Mouse (Mus musculus): ENCODE data around the gene Dlgap3. TPM values are rescaled to one million over a fixed set of nuclear protein-coding genes. Genes with fewer than 3 reads are reported as not detected.
A peak's percentile ranks its signal among the peaks of the same experiment; 100 is the strongest.

Gene Dlgap3
- polyA plus RNA-seq, 1 experiment, result 42.7 TPM

DNA sequence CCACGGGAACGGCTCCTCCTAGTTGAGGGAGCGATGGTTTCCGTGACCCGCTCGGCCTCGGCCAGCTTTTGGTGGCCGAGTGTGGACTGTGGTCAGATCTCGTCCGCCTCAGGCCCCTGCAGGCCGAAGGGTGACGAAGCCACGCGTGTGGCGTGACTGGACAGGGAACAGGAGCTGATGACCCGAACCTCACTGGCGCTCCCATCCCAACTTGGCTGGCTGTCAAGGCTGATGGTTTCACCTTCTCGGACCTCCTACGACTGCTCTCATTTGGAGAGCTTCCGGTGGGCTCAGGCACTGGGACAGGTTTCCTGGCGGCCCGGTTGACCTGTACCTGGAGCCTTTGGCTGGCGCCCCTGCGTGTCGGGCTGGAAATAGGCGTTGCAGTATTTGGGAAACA lies 74.9 kb downstream of the Dlgap3 start:
- DNase-seq (ENCODE audit: low read depth), result no peak
- TF ChIP-seq POLR2A (IDR thresholded peaks at IDR 0.05; ENCODE audit: borderline replicate concordance, extremely low read depth, insufficient read depth, insufficient read length, poor library complexity, severe bottlenecking) (no peak), CTCF (IDR thresholded peaks at IDR 0.05; ENCODE audit: borderline replicate concordance, extremely low read depth, insufficient read depth, insufficient read length) (no peak)

- peak; percentile 95 for DNase-seq (ENCODE audit: low read depth)
- no peak for TF ChIP-seq POLR2A (IDR thresholded peaks at IDR 0.05; ENCODE audit: borderline replicate concordance, extremely low read depth, insufficient read depth, insufficient read length, poor library complexity, severe bottlenecking)
- TF ChIP-seq CTCF (IDR thresholded peaks at IDR 0.05; ENCODE audit: borderline replicate concordance, extremely low read depth, insufficient read depth, insufficient read length), result peak; percentile 94
Measured at GRCm38 (mm10) chr4:127249701-127250349, 80.8 kb downstream of the Dlgap3 start.

- no peak for TF ChIP-seq CTCF (IDR thresholded peaks at IDR 0.05; ENCODE audit: borderline replicate concordance, extremely low read depth, insufficient read depth, insufficient read length)
- no peak for TF ChIP-seq POLR2A (IDR thresholded peaks at IDR 0.05; ENCODE audit: borderline replicate concordance, extremely low read depth, insufficient read depth, insufficient read length, poor library complexity, severe bottlenecking)
- peak; percentile 60 for DNase-seq (ENCODE audit: low read depth)
Measured at GRCm38 (mm10) chr4:127251963-127252585, 83.1 kb downstream of the Dlgap3 start.

DNA sequence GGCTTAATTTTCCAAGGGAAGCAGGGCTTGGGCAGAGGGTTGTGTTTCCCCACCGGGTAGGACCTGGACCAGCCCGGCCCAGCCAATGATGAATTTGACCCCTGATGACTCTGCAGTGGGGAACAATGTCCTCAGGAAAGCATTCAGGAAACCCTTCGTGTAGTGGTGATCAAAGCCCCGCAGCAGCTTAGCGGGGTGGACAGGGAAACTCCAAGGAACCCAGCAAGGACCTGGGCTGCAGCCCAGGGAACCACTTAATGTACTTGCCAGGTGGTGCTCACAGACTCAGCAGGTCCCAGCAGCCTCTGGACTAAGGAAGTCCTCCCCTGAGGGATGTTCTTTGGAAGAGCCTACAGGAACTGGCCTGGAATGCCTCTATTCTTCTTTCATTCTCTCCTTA lies 87.7 kb downstream of the Dlgap3 start:
- no peak for DNase-seq (ENCODE audit: low read depth)
- TF ChIP-seq CTCF (IDR thresholded peaks at IDR 0.05; ENCODE audit: borderline replicate concordance, extremely low read depth, insufficient read depth, insufficient read length) (no peak), POLR2A (IDR thresholded peaks at IDR 0.05; ENCODE audit: borderline replicate concordance, extremely low read depth, insufficient read depth, insufficient read length, poor library complexity, severe bottlenecking) (no peak)

DNA sequence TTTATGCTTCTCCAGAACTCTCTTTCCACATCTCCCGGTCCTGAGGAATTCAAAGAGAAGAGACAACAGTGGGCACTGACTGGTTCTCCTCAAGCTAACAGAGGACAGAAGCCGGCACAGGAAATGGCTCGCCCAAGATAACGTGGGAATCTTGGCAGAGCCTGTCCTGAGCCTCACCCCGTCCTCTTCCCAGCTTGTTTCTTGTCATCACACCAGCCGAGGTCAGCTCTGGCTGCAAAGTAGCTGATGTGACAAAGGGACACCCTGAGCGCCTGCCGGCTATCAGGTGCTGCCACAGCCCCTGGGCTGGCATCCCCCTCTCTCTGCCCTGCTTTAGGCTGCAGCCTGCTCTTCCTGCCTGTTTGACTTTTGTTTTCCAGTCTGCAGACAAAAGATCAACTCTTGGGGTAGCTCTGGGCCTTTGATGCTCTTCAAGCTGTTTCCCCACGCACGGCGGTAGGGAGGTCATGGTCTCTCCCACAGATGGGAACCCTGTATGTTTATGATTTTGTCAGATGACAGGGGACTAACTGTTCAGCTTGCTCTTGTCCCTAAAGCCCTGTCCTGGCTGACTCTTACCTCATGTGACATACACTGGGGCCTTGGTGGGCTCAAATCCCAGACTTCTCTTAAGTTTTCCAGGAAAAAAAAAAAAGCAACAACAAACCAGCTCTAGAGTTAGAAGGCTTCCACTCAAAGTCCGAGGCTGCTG lies 89.3 kb downstream of the Dlgap3 start:
- DNase-seq (ENCODE audit: low read depth), result no peak
- TF ChIP-seq CTCF (IDR thresholded peaks at IDR 0.05; ENCODE audit: borderline replicate concordance, extremely low read depth, insufficient read depth, insufficient read length), result no peak
- TF ChIP-seq POLR2A (IDR thresholded peaks at IDR 0.05; ENCODE audit: borderline replicate concordance, extremely low read depth, insufficient read depth, insufficient read length, poor library complexity, severe bottlenecking), result no peak

- no peak for TF ChIP-seq POLR2A (IDR thresholded peaks at IDR 0.05; ENCODE audit: borderline replicate concordance, extremely low read depth, insufficient read depth, insufficient read length, poor library complexity, severe bottlenecking)
- no peak for TF ChIP-seq CTCF (IDR thresholded peaks at IDR 0.05; ENCODE audit: borderline replicate concordance, extremely low read depth, insufficient read depth, insufficient read length)
- no peak for DNase-seq (ENCODE audit: low read depth)
Measured at GRCm38 (mm10) chr4:127261601-127262000, 92.6 kb downstream of the Dlgap3 start.

GRCm38 (mm10) chr4:127263438-127264182 lies 94.6 kb downstream of the Dlgap3 start:
- DNase-seq (ENCODE audit: low read depth), result no peak
- TF ChIP-seq CTCF (IDR thresholded peaks at IDR 0.05; ENCODE audit: borderline replicate concordance, extremely low read depth, insufficient read depth, insufficient read length), result no peak

- no peak for TF ChIP-seq CTCF (IDR thresholded peaks at IDR 0.05; ENCODE audit: borderline replicate concordance, extremely low read depth, insufficient read depth, insufficient read length)
- TF ChIP-seq POLR2A (IDR thresholded peaks at IDR 0.05; ENCODE audit: borderline replicate concordance, extremely low read depth, insufficient read depth, insufficient read length, poor library complexity, severe bottlenecking), result no peak
- DNase-seq (ENCODE audit: low read depth), result no peak
Measured at GRCm38 (mm10) chr4:127264183-127264554, 95.2 kb downstream of the Dlgap3 start.

DNA sequence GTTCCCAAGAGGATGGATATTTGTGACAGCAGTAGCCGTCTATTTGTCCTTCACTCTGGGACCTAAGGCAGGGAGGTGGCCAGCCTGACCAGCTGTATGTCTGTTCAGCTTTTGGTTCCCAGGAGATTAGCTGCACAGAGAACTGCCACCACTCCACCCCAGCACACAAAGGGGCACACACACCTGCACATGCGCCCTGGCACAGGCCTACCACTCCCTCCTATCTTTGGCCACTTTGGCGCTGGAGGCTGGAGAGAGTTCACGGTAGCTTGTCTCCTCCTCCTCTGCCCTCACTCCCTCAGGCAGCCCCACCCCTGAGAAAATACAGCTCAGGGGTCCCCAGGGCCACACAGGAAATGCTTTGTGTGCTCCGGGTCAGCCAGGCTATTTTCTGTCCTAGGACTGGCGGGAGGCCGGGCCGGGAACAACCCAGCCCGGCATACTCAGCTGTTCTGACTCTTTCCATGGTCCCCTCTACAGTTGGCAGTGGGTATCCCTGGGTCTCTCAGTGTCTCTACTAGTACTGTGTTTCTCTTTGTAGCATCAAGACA lies 109.5 kb downstream of the Dlgap3 start:
- TF ChIP-seq POLR2A (IDR thresholded peaks at IDR 0.05; ENCODE audit: borderline replicate concordance, extremely low read depth, insufficient read depth, insufficient read length, poor library complexity, severe bottlenecking), result no peak
- TF ChIP-seq CTCF (IDR thresholded peaks at IDR 0.05; ENCODE audit: borderline replicate concordance, extremely low read depth, insufficient read depth, insufficient read length), result no peak
- DNase-seq (ENCODE audit: low read depth), result no peak

GRCm38 (mm10) chr4:127279241-127279640 lies 110.2 kb downstream of the Dlgap3 start:
- no peak for DNase-seq (ENCODE audit: low read depth)
- TF ChIP-seq CTCF (IDR thresholded peaks at IDR 0.05; ENCODE audit: borderline replicate concordance, extremely low read depth, insufficient read depth, insufficient read length), result no peak
- no peak for TF ChIP-seq POLR2A (IDR thresholded peaks at IDR 0.05; ENCODE audit: borderline replicate concordance, extremely low read depth, insufficient read depth, insufficient read length, poor library complexity, severe bottlenecking)

Other genes with a start within 250 kb of the Dlgap3 start
- gene Zmym4, start 201.1 kb upstream of the Dlgap3 start, polyA plus RNA-seq (2012; rRNA removed), result 31.9 and 44.6 TPM in 2 replicates
- 170 and 307 TPM in 2 replicates for gene Sfpq, start 147.9 kb upstream of the Dlgap3 start, polyA plus RNA-seq (2012; rRNA removed)
- gene Zmym1, start 108.1 kb upstream of the Dlgap3 start, polyA plus RNA-seq (2012; rRNA removed), result 10.9 and 13.6 TPM in 2 replicates
- gene Zmym6, start 91.8 kb upstream of the Dlgap3 start, polyA plus RNA-seq (2012; rRNA removed), result 39.0 and 43.5 TPM in 2 replicates
- 15.9 and 23.1 TPM in 2 replicates for gene Tmem35b, start 45.5 kb upstream of the Dlgap3 start, polyA plus RNA-seq (2012; rRNA removed)
- 31.6 and 37.0 TPM in 2 replicates for gene Smim12, start 74.6 kb downstream of the Dlgap3 start, polyA plus RNA-seq (2012; rRNA removed)
- gene Gja4, start 144.8 kb downstream of the Dlgap3 start, polyA plus RNA-seq (2012; rRNA removed), result 28.2 and 29.5 TPM in 2 replicates
- gene Gjb3, start 161.6 kb downstream of the Dlgap3 start, polyA plus RNA-seq (2012; rRNA removed), result 0.48 and 0.50 TPM in 2 replicates
- 0.05 TPM in 1 of 2 replicates, not detected in the other for gene Gjb4, start 184.9 kb downstream of the Dlgap3 start, polyA plus RNA-seq (2012; rRNA removed)
- gene Gjb5, start 189.0 kb downstream of the Dlgap3 start, polyA plus RNA-seq (2012; rRNA removed), result 0.06 and 0.18 TPM in 2 replicates

All from brain, embryonic 14.5 days (tissue).